Mouse (Mus musculus): ENCODE measurements at regions not wholly inside any gene's neighbourhood (a gene's known extent, or its start where the extent isn't known, plus 50 kb on each side); places are given as distances from the start of the nearest gene placed in this dataset.

DNA sequence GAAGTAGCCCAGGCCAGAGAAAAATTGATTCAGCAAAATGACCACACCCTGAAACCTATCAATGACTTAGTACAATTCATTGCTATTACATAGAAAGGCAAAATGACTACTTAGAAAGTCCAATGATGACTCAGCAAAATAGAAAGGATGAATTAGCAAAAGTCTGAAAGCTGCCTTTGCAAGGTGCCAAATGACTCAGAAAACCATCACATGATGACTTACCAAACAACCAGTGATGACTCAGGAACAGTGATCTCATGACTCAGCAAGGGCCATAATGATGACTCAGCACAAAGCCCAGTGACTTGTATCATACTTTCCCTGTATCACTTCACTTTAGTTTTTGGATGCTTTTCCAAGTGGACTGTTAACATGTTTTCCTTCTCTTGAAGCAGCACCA lies 535.6 kb upstream of the Camk1g start:
- TF ChIP-seq POLR2A (IDR thresholded peaks at IDR 0.05; ENCODE audit: extremely low read depth, insufficient read depth, low read length) (no peak), CTCF (IDR thresholded peaks at IDR 0.05; ENCODE audit: extremely low read depth, insufficient read depth, low read length) (no peak)

Data from cortical plate, adult 2 months (tissue).